Mouse (Mus musculus): ENCODE measurements at regions not wholly inside any gene's neighbourhood (a gene's known extent, or its start where the extent isn't known, plus 50 kb on each side); places are given as distances from the start of the nearest gene placed in this dataset.
"Not testable (repeated sequence)": the region's sequence is repeated elsewhere in the genome, so short reads cannot be mapped to it uniquely, and the experiment has no call there.

DNA sequence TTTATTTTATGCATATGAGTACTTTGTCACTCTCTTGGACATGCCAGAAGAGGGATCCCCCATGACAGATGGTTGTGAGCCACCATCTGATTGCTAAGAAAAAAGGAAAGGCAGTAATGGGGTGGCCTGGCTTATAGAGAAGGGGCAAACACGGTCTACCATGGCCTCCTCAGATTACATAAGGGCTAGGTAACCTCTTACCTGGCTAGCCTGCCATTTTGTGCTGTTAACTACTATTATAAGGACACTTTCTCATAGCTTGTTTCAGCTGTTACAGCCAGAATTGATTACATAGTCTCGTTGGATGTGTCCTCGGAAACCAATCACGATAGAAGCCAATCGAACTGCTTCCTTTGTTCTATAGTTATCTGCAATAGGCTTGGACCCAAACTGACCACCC, 60.9 kb upstream of the Gm14496 start:
- CTCF ChIA-PET: no interaction called here

DNA sequence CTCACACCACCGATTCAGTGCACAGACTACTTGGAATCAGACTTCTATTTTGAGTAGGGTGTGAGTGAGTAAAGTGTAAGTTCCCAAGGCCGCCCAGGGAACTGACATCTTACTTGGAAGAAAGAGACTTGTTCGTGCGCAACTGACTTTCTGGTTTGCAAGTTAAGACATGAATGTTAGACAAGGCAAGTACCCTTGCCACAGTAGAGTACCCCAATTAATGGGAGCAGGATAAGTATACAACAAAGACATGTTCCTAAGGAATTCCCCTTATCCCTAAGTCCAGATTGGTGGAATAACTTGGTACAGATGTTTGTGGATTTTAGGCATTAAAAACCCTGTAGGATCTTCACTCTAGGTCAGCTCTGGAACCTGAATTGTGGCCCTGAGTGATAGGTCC, 60.4 kb upstream of the Gm14496 start:
- CTCF ChIA-PET: not testable (repeated sequence)

More for the DNA sequence above, 60.9 kb upstream of the Gm14496 start:
- POLR2A ChIA-PET: no interaction called here

DNA sequence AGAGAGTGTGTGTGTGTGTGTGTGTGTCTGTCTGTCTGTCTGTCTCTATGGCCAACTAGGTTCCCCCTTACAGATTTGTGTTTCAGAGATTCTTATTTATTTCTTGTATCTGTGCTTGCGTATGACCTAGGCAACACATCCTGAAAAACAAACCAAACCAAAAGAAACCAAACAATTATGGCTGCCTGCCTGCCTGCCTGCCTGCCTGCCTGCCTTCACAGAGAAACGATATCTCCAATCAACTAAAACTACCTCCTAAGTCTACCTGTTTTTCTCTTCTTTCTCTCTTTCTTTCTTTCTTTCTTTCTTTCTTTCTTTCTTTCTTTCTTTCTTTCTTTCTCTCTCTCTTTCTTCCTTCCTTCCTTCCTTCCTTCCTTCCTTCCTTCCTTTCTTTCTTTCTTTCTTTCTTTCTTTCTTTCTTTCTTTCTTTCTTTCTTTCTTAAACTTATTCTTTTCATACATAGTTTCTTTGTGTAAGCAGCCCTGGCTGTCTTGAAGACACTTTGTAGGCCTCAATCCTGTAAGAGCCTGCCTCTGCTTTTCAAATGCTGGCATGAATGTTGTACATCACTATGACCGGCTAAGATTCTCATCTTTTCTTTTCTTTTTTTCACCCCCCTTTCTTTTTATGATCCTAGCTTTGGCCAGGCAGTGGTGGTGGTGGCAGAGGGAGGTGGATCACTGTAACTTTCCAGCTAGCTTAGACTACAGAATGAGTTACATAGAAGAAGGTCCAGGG, 59.7 kb upstream of the Gm14496 start:
- CTCF ChIA-PET: not testable (repeated sequence)
- POLR2A ChIA-PET: interaction anchor here in 1 of 4 experiments (1.0 kb wide), 1 partner anchor 13 kb away, joined by 7 read pairs; no protein-coding TSS in a partner anchor

More for the DNA sequence above, 60.4 kb upstream of the Gm14496 start:
- POLR2A ChIA-PET: interaction anchor here in 1 of 4 experiments (1.0 kb wide), 1 partner anchor 12 kb away, joined by 7 read pairs; no protein-coding TSS in a partner anchor

DNA sequence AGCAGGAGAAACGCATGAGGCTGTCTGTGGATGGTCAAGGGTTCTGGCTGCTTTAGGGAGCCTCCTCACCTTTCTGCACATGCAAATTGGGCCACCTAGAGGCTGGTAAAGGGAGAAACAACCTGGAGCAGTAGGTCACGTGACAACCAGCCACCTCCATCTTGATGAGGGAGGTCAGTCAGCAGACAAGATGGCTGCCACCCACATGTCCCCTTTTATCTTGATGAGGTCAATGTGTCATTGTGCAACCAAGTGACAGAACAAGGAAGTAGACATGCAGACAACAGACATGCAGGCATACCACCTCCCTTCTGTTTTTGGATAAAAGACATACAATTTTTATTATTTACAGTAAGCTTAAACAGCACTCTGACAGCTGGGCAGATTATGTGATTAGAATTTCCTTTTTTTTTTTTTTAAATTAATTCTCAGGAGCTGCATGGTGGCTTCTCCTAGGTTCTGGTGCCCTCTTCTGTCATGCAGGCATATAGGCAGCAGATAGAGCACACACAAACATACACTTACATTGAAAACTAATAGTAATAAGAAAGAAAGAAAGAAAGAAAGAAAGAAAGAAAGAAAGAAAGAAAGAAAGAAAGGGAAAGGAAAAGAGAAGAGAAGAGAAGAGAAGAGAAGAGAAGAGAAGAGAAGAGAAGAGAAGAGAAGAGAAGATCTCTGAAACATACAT, 58.9 kb upstream of the Gm14496 start:
- CTCF ChIA-PET: no interaction called here
- POLR2A ChIA-PET: no interaction called here

Data from embryonic stem cell, embryonic (primary cell).